ENCODE assay signal across 21 mouse cellular contexts in genomic region chr13:106755892-106756291, GRCm38 (mm10).
DNase-seq lines count a peak whose midpoint lies in the region; ATAC-seq and TF ChIP-seq lines count a peak whose summit lies in the region.
"Had no signal": no experiment of that assay in that cellular context is flagged by ENCODE, and none has a peak within 500 bp of the region (broad histone marks: within the 10 kb centered on the region; RNA-seq: fewer than 3 reads in every experiment).

No protein-coding gene starts in this region.

- CTCF ChIA-PET in Patski (lab: Charles Lee), result no interaction called here

- in situ Hi-C loops in Patski (cut with MboI; ENCODE audit: low pct_unique_long_range_greater_than_20kb), result no loop called here

- POLR2A ChIA-PET in Patski (lab: Charles Lee), result no interaction called here

- H3K27me3 ChIP-seq in C2C12 (ENCODE audit: control insufficient read depth, insufficient read depth, insufficient read length) (no peaks in the 10 kb centered on the region), Patski (no peaks in the 10 kb centered on the region)
- H3K27me3 ChIP-seq: embryonic facial prominence, embryonic 12.5 days; forebrain, embryonic 13.5 days had no signal

- H3K27ac ChIP-seq in layer of hippocampus, adult 2 months, result no peak overlapping the region
- H3K27ac ChIP-seq: embryonic facial prominence, embryonic 10.5 days; embryonic facial prominence, embryonic 12.5 days; forebrain, embryonic 13.5 days had no signal

- H3K4me3 ChIP-seq in C2C12 (ENCODE audit: insufficient read depth, poor library complexity, severe bottlenecking), result no peak overlapping the region
- H3K4me3 ChIP-seq in layer of hippocampus, adult 2 months, result no peak overlapping the region
- H3K4me3 ChIP-seq: embryonic facial prominence, embryonic 10.5 days; embryonic facial prominence, embryonic 12.5 days; forebrain, embryonic 13.5 days had no signal

- no peak overlapping the region for H3ac ChIP-seq in C2C12 (ENCODE audit: control insufficient read depth, insufficient read length, low read depth)

- H3K36me3 ChIP-seq in C2C12 (ENCODE audit: control insufficient read depth, insufficient read depth), result no peaks in the 10 kb centered on the region
- H3K36me3 ChIP-seq: embryonic facial prominence, embryonic 10.5 days; embryonic facial prominence, embryonic 12.5 days; G1E had no signal

- TF ChIP-seq CTCF in C2C12 (IDR thresholded peaks at IDR 0.05; ENCODE audit: control insufficient read depth, insufficient read depth, insufficient read length), result no peak
- no peak for TF ChIP-seq CTCF in Patski (IDR thresholded peaks at IDR 0.05)
- no peak for TF ChIP-seq CTCF in layer of hippocampus, adult 2 months (conservative IDR thresholded peaks at IDR 0.05)

- ATAC-seq in Patski, result peak; percentile 98
- ATAC-seq: forebrain, embryonic 13.5 days; forebrain, embryonic 16.5 days had no signal

- no peaks in the 10 kb centered on the region for H3K79me3 ChIP-seq in C2C12 (ENCODE audit: low read depth)

- no peaks in the 10 kb centered on the region for H3K79me2 ChIP-seq in C2C12 (ENCODE audit: control insufficient read depth, insufficient read depth)

- DNase-seq in 3T3-L1 (ENCODE audit: low read depth, low spot score) (peak; percentile 36), MN1 (ENCODE audit: low spot score) (peak; percentile 34), Patski (ENCODE audit: low read depth, low spot score) (peak; percentile 47)
- no peak for DNase-seq in layer of hippocampus, adult 2 months (ENCODE audit: low spot score in 2 of 2)
- DNase-seq in cerebellum, adult 11 months, result no peak
- DNase-seq in heart, postnatal 4 days, result no peak
- DNase-seq in urinary bladder, postnatal 25 days (ENCODE audit: low spot score), result no peak
- DNase-seq: adrenal gland, adult 8-10 months; adrenal gland, postnatal 14 days; adrenal gland, postnatal 36 days; B cell, adult 2 months; cerebellum, adult 11-12 months; cerebellum, adult 2 months; cerebellum, adult 9-10 months; cerebellum, postnatal 25 days had no signal

TF ChIP-seq in C2C12, 6 proteins besides CTCF, POLR2A, EP300 and RAD21:
- TF ChIP-seq USF1 (IDR thresholded peaks at IDR 0.05; ENCODE audit: low read depth), result no peak
- no peak for TF ChIP-seq MAX (IDR thresholded peaks at IDR 0.05)
- no peak for TF ChIP-seq MYOG (IDR thresholded peaks at IDR 0.05; ENCODE audit: control insufficient read depth, extremely low read depth, insufficient read length)
- peak; percentile 66 for TF ChIP-seq FOSL1 (IDR thresholded peaks at IDR 0.05; ENCODE audit: insufficient read depth, low read length, poor library complexity, severe bottlenecking)

Comparison
In these comparisons a context has a peak if more than half of its experiments do, and no peak if none do; other contexts are left out.
1. DNase-seq: peak in 3T3-L1 (single experiment), MN1 (single experiment) and Patski (single experiment); none in layer of hippocampus, adult 2 months (0 of 2), cerebellum, adult 11 months (single experiment), heart, postnatal 4 days (single experiment) and urinary bladder, postnatal 25 days (single experiment).